Mouse (Mus musculus) midbrain, embryonic 10.5 days (tissue): ENCODE data around the gene Sirt1. TPM values are rescaled to one million over a fixed set of nuclear protein-coding genes. Genes with fewer than 3 reads are reported as not detected.

Source experiments
- DNase-seq: peaks from one replicate; pipeline ENCODE4 v3.0.0-alpha.2; 2017; ENCODE audit warnings: low spot score
- H3K27ac ChIP-seq: fragments of 300-500 bp; sonication (generic); replicated peaks from 2 replicates; pipeline ENCODE4 v1.5.1; 2016; ENCODE audit warnings: mild to moderate bottlenecking
- H3K27me3 ChIP-seq: fragments of 300-500 bp; sonication (generic); 2 replicates; pipeline ENCODE4 v1.6.1; 2016; ENCODE audit warnings: low read depth, mild to moderate bottlenecking; ENCODE audit not compliant: poor library complexity, severe bottlenecking
- H3K36me3 ChIP-seq: fragments of 300-500 bp; sonication (generic); 2 replicates; pipeline ENCODE4 v1.6.1; 2016; ENCODE audit warnings: mild to moderate bottlenecking, moderate library complexity
- H3K4me1 ChIP-seq: fragments of 300-500 bp; sonication (generic); 2 replicates; pipeline ENCODE4 v1.6.1; 2016
- H3K4me3 ChIP-seq: fragments of 300-500 bp; sonication (generic); 2 replicates; pipeline ENCODE4 v1.5.1; 2016; ENCODE audit warnings: mild to moderate bottlenecking, moderate library complexity
- H3K9me3 ChIP-seq: fragments of 300-500 bp; sonication (generic); replicated peaks from 2 replicates; pipeline ENCODE4 v1.6.1; 2016; ENCODE audit warnings: mild to moderate bottlenecking
- WGBS: fragments of 180-500 bp; shearing (Covaris S2); methylation state at CpG from one replicate; pipeline ENCODE4 v1.1.7; 2016; 5-methylcytosine and 5-hydroxymethylcytosine counted together
- polyA plus RNA-seq: library from polyadenylated mRNA; unstranded; fragments of >200 nt; fragmentation: Nextera tagmentation; extraction: Ambion mirVana; gene quantifications from 2 replicates; pipeline ENCODE4 v1.2.1, GENCODE M21; 2016

The Sirt1 gene
- polyA plus RNA-seq, 1 experiment from 2014 or later = 6.2 TPM

DNA sequence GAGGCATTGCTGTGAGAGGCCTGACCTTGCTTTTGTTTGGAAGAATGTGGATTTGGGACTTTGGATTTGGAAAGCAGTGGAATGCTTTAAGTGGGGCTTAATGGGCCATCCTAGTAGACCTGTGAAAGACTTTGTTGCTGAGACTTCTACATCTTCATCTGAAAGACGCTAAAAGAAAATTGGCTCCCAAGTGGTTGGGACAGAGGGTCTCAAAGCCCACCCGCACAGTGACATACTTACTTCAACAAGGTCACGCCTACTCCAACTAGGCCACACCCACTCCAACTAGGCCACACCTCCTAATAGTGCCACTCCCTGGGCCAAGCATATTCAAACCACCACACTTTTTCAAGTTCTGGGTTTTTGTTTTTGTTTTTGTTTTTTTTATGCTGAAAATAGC, 36.8 kb downstream of the Sirt1 start:
- WGBS = 91% methylated on average over 3 of the region's 3 CpGs
- no peaks in the 10 kb centered on the region for H3K36me3 ChIP-seq

DNA sequence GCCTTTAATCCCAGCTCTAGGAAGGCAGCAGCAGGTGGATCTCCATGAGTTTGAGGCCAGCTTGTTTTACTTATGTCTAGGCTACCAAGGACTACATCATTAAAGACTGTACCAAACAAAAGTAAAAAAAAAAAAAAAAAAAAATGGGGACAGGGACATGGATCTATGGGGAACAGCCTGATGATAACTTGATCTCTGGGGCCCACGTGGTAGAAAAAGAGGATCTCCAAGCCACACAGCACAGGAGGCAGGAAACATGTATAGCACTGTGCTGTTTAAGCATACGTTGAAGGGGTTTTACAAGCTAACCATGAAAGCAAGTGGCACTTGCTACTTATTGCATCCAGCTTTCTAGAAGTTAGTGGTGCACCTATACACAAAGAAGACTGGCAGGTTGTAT, 40.2 kb downstream of the Sirt1 start:
- 86% methylated on average over 2 of the region's 2 CpGs for WGBS
- DNase-seq = no peak
- Histone ChIP-seq H3K27ac (no peak overlapping the region), H3K4me1 (peaks cover 22% of the 10 kb centered on the region), H3K27me3 (peaks cover 5% of the 10 kb centered on the region; the same call in 1 of the 2 replicates), H3K4me3 (no peak overlapping the region), H3K9me3 (no peaks in the 10 kb centered on the region; the same call in 1 of the 2 replicates), H3K36me3 (no peaks in the 10 kb centered on the region)

More for the DNA sequence above, 36.8 kb downstream of the Sirt1 start:
- Histone ChIP-seq H3K4me1 (peaks cover 17% of the 10 kb centered on the region), H3K27ac (no peak overlapping the region), H3K27me3 (peaks cover 5% of the 10 kb centered on the region; the same call in 1 of the 2 replicates), H3K9me3 (no peaks in the 10 kb centered on the region; the same call in 1 of the 2 replicates), H3K4me3 (no peak overlapping the region)
- no peak for DNase-seq

DNA sequence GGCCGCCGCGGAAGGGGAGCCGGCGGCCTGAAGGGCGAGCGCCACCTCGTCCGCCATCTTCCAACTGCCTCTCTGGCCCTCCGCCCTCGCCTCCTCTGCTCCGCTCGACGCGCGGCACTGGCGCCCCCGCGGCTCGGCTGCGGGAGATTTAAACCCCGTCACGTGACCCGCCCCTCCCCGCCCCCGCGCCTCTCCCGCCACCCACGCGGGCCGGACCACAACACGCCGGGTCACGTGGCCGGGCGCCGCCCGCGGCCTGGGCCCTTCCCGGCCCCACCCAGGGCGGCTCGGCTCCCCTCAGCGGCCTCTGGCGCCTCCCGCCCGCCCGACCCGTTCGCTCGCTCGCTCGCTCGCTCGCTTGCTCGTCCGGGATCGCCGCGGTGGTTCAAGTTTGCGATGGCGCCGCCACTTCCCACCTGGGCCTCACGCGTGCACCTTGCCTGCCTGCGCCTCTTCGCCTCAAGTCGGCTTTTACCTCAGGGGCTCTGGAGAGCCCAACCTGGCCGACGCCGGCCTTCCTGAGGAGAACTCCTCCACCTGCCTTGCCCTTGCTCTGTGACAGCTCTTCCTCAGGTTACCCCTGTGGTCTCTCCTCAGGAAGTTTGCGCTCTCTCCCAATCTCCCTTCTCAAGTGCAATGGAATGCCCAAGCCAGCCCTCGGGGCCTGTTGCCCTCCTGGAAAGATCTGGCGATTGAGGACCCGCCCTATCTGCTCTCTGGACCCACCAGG, 42.4 kb downstream of the Sirt1 start:
- peak overlapping the region; percentile 82 for H3K4me3 ChIP-seq
- peak; percentile 91 for DNase-seq
- peak overlapping the region; percentile 95 for H3K27ac ChIP-seq
- under 1% methylated on average over 73 of the region's 74 CpGs for WGBS
- peaks cover 25% of the 10 kb centered on the region for H3K4me1 ChIP-seq
- peaks cover 5% of the 10 kb centered on the region; the same call in 1 of the 2 replicates for H3K27me3 ChIP-seq
- peaks cover 20% of the 10 kb centered on the region for H3K36me3 ChIP-seq
- no peaks in the 10 kb centered on the region; the same call in 1 of the 2 replicates for H3K9me3 ChIP-seq

DNA sequence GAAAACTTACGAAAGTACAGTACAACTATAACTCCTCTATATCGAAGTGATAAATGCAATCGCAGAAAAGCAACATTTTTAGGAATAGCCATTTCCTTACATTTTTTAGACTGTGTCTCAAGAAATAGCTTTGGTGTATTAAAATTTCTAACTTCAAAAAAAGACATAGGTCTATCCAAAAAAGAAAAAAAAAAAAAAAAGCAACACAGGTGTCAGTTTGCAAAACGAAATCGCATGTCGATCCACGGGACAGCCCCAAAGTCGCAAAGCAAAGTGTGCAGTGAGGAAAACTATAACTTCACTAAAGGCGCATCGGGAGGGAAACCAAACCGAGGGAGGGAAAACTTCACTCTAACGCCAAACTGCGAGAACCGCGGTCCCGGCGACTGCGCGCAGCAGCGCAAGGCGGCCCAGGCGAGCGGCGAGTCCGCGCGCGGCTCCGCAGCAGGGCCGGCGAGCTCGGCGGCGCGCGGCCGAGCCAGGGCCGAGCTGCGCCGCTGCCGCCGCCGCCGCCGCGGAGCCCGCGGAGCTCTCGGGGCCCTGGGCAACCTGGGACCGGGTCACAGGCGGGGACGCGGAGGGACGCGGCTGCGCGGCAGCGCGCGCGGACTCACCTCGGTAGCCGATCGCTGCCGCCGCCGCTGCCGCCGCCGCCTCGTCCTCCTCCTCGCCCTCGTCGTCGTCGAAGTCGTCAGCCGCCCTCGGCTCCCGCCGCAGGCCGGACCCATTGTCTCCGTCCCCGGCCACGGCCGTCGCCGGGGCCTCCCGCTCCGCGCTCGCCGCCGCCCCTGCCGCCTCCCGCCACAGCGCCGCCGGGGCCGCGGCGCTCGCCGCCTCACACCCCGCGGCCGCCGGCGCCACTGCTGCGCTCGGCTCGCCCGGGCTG, 43.3 kb downstream of the Sirt1 start:
- peak overlapping the region; percentile 82 for H3K4me3 ChIP-seq
- H3K27ac ChIP-seq = peak overlapping the region; percentile 95
- DNase-seq = peak; percentile 74
- peaks cover 25% of the 10 kb centered on the region for H3K4me1 ChIP-seq
- H3K9me3 ChIP-seq = no peaks in the 10 kb centered on the region; the same call in 1 of the 2 replicates
- H3K27me3 ChIP-seq = peaks cover 5% of the 10 kb centered on the region; the same call in 1 of the 2 replicates
- 2% methylated on average over 112 of the region's 113 CpGs for whole genome bisulfite sequencing
- peaks cover 29% of the 10 kb centered on the region for H3K36me3 ChIP-seq

DNA sequence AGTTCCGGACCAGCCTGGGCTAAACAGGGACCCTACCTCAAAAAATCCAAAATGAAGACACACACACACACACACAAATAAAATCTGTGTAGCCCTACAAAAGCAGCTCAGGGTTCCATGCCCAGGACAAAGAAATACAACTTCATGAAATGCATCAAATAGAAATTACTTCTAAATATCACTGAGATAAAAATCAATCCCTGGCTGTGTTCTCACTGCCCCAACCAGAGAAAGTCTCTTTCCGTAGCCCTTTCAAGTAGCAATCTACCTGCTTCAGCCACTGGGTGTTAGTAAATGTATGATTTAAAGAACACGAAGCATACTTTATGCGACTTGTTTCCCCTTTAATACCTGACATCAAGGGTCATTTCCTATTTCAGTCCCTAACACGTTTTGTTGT, 44.2 kb downstream of the Sirt1 start:
- Histone ChIP-seq H3K27ac (no peak overlapping the region), H3K27me3 (peaks cover 5% of the 10 kb centered on the region; the same call in 1 of the 2 replicates), H3K36me3 (peaks cover 36% of the 10 kb centered on the region), H3K9me3 (no peaks in the 10 kb centered on the region; the same call in 1 of the 2 replicates), H3K4me3 (peak overlapping the region; percentile 82), H3K4me1 (peaks cover 25% of the 10 kb centered on the region)
- no peak for DNase-seq
- WGBS = 45% methylated on average over 5 of the region's 5 CpGs

DNA sequence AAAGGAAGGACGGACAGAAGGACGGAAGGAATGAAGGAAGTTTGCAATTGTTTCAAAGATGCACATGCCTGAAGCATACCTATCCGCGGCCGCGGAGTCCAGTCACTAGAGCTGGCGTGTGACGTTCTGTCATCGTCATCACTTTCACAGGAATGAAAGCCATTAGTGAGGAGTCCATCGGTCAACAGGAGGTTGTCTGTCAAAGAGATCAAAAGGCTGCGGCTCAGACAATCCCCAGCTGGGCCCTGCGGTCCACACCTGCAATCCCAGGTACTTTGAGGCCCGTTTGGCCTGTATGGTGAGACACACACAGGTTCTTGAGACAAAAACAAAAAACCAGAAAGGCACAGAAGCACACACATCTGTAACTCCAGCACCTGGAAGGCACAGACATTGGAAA, 44.6 kb downstream of the Sirt1 start:
- 77% methylated on average over 13 of the region's 13 CpGs for WGBS
- peak overlapping the region; percentile 82 for H3K4me3 ChIP-seq
- DNase-seq = no peak

DNA sequence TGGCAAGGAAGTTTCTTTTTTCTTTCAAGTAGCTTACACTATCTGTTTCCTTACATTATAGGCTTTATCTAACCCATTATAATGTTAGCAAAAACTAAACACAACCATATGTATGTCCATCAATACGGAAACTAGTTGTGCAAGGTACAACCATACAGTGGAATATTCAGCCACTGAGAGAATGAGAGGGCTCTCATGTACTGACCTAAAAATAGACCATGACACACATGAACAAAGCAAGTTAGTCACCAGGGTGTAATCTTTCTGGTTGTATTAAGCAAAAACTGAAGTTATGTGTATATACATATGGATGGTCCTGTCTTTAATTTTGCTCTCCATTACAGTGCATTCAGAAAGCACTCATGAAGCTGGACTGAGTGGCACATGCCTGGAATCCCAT, 54.4 kb downstream of the Sirt1 start:
- no peak overlapping the region for H3K27ac ChIP-seq
- no peaks in the 10 kb centered on the region for H3K4me1 ChIP-seq
- H3K27me3 ChIP-seq = no peaks in the 10 kb centered on the region
- peaks cover 98% of the 10 kb centered on the region for H3K36me3 ChIP-seq
- H3K4me3 ChIP-seq = no peak overlapping the region
- WGBS = 98% methylated on average over 1 of the region's 1 CpGs
- no peaks in the 10 kb centered on the region for H3K9me3 ChIP-seq
- DNase-seq = no peak

More for the DNA sequence above, 44.6 kb downstream of the Sirt1 start:
- peaks cover 5% of the 10 kb centered on the region; the same call in 1 of the 2 replicates for H3K27me3 ChIP-seq
- no peaks in the 10 kb centered on the region for H3K9me3 ChIP-seq
- H3K36me3 ChIP-seq = peaks cover 36% of the 10 kb centered on the region
- peaks cover 25% of the 10 kb centered on the region for H3K4me1 ChIP-seq
- H3K27ac ChIP-seq = no peak overlapping the region

DNA sequence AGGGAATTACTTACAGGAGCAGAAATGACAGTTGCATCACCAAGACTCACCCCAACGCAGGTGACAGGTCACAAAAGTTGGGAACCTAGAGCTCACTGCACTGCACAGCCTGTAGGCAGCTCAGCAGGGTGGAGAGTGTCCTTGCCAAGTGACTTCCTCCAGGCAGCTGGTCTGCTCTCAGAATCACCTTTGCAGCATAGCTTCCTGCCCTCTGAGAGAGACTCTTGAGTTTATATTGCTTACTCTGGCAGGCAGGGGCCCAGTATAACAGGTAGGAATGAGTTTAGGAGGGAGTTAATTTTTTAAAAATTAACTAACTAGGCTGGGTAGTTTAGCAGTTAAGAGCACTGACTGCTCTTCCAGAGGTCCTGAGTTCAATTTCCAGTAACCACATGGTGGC, 67.8 kb downstream of the Sirt1 start:
- no peaks in the 10 kb centered on the region for H3K27me3 ChIP-seq
- WGBS = 88% methylated on average over 1 of the region's 1 CpGs
- H3K36me3 ChIP-seq = peaks cover 95% of the 10 kb centered on the region
- no peaks in the 10 kb centered on the region for H3K9me3 ChIP-seq
- H3K27ac ChIP-seq = no peak overlapping the region
- no peaks in the 10 kb centered on the region for H3K4me1 ChIP-seq
- no peak overlapping the region for H3K4me3 ChIP-seq
- DNase-seq = no peak

DNA sequence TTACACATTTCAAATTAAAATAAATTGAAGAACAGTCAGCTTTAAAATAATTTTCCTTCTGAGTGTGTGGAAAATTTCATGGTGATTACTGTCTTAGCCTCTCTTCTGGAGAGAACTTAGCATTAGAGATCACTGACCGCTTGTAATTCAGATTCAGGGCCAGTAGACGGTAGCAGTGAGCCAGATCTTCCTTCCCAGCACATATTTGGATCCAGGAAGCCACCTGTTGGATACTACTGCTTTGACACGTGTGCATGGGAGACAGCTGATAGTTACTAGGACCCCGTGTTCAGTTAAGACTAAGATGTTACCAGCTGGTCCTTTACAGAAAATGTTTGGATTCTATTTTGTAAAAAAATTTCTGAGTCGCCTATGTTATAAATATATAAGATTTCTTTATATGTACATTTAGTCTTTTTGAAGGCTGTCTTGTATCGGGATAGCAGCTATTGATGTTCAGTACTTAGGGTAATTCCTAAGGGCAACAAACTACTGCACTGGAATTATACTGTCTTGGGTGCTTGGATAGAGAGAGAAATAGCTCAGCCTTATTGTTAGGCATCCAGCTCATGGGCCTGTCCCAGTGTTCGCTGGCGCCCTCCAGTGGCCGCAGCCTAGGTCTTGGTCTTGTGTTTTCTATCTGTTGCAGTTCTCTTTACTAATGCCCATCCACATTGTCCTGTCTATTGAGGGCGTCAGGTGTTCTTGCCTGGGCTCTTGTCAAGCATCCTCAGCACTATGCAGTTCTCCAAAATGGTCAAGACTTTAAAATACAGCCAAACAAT, 72.7 kb downstream of the Sirt1 start:
- DNase-seq = peak; percentile 75
- H3K4me3 ChIP-seq = no peak overlapping the region
- no peak overlapping the region for H3K27ac ChIP-seq
- no peaks in the 10 kb centered on the region for H3K4me1 ChIP-seq
- peaks cover 94% of the 10 kb centered on the region for H3K36me3 ChIP-seq
- H3K27me3 ChIP-seq = no peaks in the 10 kb centered on the region
- no peaks in the 10 kb centered on the region for H3K9me3 ChIP-seq
- WGBS = 44% methylated on average over 10 of the region's 10 CpGs

DNA sequence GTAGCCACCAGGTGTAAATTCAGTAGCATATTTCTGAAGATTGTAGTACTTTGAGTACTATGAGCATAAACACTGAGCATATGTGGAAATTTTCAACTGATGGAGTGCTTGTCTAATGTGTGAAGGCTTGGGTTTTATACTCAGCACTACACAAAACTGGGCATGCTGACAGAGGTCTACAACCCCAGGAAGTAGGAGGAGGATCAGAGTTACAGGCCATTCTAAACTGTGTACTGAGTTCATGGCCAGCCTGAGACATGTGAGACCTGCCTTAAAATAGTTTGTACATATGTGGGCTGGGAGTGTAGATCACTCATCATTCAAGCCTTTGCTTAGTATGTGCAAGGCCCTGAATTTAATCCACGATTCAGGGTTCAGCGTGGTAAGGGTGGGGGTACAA, 79.1 kb downstream of the Sirt1 start:
- no peak overlapping the region for H3K27ac ChIP-seq
- peaks cover 87% of the 10 kb centered on the region for H3K36me3 ChIP-seq
- H3K9me3 ChIP-seq = no peaks in the 10 kb centered on the region
- no peaks in the 10 kb centered on the region for H3K4me1 ChIP-seq
- H3K27me3 ChIP-seq = no peaks in the 10 kb centered on the region
- H3K4me3 ChIP-seq = no peak overlapping the region
- 95% methylated on average over 2 of the region's 2 CpGs for WGBS
- DNase-seq = no peak

DNA sequence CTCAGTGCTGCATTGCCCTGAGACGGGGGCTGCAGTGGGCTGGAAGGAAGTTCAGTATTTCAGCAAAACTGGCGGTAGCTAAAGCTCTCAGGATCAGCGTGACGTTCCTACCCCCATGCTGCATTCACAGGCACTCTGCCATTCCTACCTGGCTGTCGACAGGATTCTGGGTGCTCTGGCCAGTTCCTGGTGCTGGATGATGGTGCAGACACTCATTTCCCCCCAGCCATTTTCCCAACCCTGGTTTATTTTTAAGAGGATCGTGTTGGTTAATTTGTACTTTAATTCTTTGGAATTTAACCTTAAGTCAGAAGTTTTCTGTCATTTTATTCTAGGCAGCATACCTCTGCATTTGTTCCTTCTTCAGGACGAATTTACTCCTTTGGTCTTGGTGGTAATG, 98.7 kb downstream of the Sirt1 start:
- H3K27ac ChIP-seq = no peak overlapping the region
- no peak for DNase-seq
- H3K27me3 ChIP-seq = no peaks in the 10 kb centered on the region
- no peaks in the 10 kb centered on the region for H3K4me1 ChIP-seq
- no peaks in the 10 kb centered on the region for H3K9me3 ChIP-seq
- H3K4me3 ChIP-seq = no peak overlapping the region
- WGBS = 91% methylated on average over 7 of the region's 7 CpGs
- peaks cover 88% of the 10 kb centered on the region for H3K36me3 ChIP-seq

DNA sequence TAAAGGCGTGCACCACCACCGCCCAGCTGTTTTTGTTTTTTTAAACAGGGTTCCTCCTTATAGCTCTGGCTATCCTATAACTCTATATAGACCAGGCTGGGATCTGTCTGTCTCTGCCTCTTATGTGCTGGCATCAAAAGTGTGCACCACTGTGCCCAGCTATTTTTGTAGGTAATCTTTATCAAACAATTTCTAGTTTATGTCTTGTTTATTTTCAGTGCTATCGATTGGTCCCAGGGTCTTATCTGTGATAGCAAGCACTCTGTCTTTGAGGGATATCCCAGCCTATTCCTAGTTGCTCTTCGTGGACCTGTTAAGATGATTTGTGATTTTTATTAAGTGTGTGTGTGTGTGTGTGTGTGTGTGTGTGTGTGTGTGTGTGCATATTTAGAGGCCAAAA, 99.1 kb downstream of the Sirt1 start:
- Histone ChIP-seq H3K27me3 (no peaks in the 10 kb centered on the region), H3K4me3 (no peak overlapping the region), H3K36me3 (peaks cover 88% of the 10 kb centered on the region), H3K9me3 (no peaks in the 10 kb centered on the region), H3K4me1 (no peaks in the 10 kb centered on the region), H3K27ac (no peak overlapping the region)
- WGBS = 93% methylated on average over 4 of the region's 4 CpGs
- no peak for DNase-seq
